Mouse (Mus musculus) lung, embryonic 14.5 days (tissue): ENCODE results near the gene Serhl. TPM values are rescaled to one million over a fixed set of nuclear protein-coding genes. Genes with fewer than 3 reads are reported as not detected.
"Not testable (repeated sequence)": the region's sequence is repeated elsewhere in the genome, so short reads cannot be mapped to it uniquely, and the experiment has no call there.

Experiments used
- ATAC-seq: fragments of 200-750 bp; cut with Nextera tagmentation; 2 replicates; pipeline ENCODE4 v1.8.0; 2017; ENCODE audit warnings: mild to moderate bottlenecking, moderate TSS enrichment, moderate library complexity; ENCODE audit not compliant: insufficient read depth
- DNase-seq: peaks from one replicate; pipeline ENCODE4 v3.0.0-alpha.2; 2015
- H3K27ac ChIP-seq: fragments of 300-500 bp; sonication (generic); 2 replicates; pipeline ENCODE4 v1.5.1; 2014; ENCODE audit warnings: low read depth, mild to moderate bottlenecking, moderate library complexity
- H3K27me3 ChIP-seq: fragments of 300-500 bp; sonication (generic); 2 replicates; pipeline ENCODE4 v1.6.1; 2014; ENCODE audit warnings: low read length, control low read depth; ENCODE audit not compliant: insufficient read depth
- H3K36me3 ChIP-seq: fragments of 300-500 bp; sonication (generic); 2 replicates; pipeline ENCODE4 v1.6.1; 2014; ENCODE audit warnings: control low read depth; ENCODE audit not compliant: insufficient read depth
- H3K4me1 ChIP-seq: fragments of 300-500 bp; sonication (generic); 2 replicates; pipeline ENCODE4 v1.6.1; 2014; ENCODE audit warnings: antibody characterized with exemption, control low read depth; ENCODE audit not compliant: insufficient read depth
- H3K4me2 ChIP-seq: fragments of 300-500 bp; sonication (generic); 2 replicates; pipeline ENCODE4 v1.6.1; 2014; ENCODE audit warnings: mild to moderate bottlenecking
- H3K4me3 ChIP-seq: fragments of 300-500 bp; sonication (generic); 2 replicates; pipeline ENCODE4 v1.5.1; 2014; ENCODE audit warnings: low read depth, low read length
- H3K9ac ChIP-seq: fragments of 300-500 bp; sonication (generic); 2 replicates; pipeline ENCODE4 v1.6.1; 2014
- H3K9me3 ChIP-seq: fragments of 300-500 bp; sonication (generic); 2 replicates; pipeline ENCODE4 v1.6.1; 2016; ENCODE audit warnings: low read depth, low read length, control low read depth
- CTCF ChIP-seq: IDR thresholded peaks from 2 replicates; pipeline ENCODE4 v1.5.1; 2016; ENCODE audit warnings: antibody characterized with exemption, low read depth
- WGBS: fragments of 180-500 bp; shearing (Covaris S2); extraction: QIAGEN DNeasy Blood & Tissue Kit; methylation state at CpG from one replicate; pipeline ENCODE4 v1.1.7; 2014; 5-methylcytosine and 5-hydroxymethylcytosine counted together
- polyA plus RNA-seq: library from polyadenylated mRNA; unstranded; fragments of >200 nt; fragmentation: Nextera tagmentation; extraction: Ambion mirVana; gene quantifications from 2 replicates; pipeline ENCODE4 v1.2.1, GENCODE M21; 2014

Gene Serhl
- polyA plus RNA-seq, 1 experiment from 2014 or later, result 68.1 TPM

DNA sequence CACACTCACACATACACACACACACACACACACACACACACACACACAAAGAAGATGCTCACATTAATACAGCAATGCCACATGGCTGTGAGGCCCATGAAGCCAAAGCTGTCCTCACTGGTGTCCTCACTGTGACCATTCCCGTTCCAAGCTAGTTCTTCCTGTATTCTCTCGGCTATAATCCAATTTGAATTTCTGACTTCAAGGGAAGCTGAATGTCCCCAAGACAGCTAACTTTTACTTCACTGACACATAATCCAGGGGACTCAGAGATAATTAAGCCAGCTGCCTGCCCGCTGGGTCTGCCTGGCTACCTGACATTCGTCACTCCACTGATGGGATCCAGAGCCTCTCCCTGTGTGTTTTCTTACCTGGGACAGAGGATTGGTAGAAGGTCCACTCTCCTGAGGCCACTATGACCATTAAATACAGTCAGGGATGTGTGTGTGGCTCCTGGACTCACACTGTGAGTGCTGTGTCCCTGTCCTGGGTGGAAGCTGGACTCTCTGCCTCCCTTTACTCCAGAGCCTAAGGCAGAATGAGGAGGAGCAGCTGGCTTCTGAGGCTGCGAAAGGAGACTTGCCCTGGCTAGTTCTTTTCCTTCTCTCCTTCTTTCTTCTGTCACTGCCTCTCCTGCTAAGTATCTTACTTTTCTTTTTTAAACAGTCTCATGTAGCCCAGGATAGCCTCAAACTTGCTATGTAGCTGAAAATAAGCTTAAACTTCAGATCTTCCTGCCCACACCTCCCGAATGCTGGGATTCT, 36.8 kb upstream of the Serhl start:
- H3K4me2 ChIP-seq, result no peak overlapping the region
- 63% methylated on average over 6 of the region's 6 CpGs for WGBS
- H3K27ac ChIP-seq, result no peak overlapping the region
- no peak overlapping the region for H3K9ac ChIP-seq
- ATAC-seq, result no peak
- H3K36me3 ChIP-seq, result no peaks in the 10 kb centered on the region
- no peak for DNase-seq
- no peaks in the 10 kb centered on the region for H3K9me3 ChIP-seq
- no peak for TF ChIP-seq CTCF
- H3K27me3 ChIP-seq, result no peaks in the 10 kb centered on the region
- no peak overlapping the region for H3K4me3 ChIP-seq
- H3K4me1 ChIP-seq, result no peaks in the 10 kb centered on the region

- Histone ChIP-seq H3K9ac (no peak overlapping the region), H3K36me3 (no peaks in the 10 kb centered on the region), H3K4me3 (no peak overlapping the region), H3K4me2 (no peak overlapping the region), H3K9me3 (no peaks in the 10 kb centered on the region), H3K27ac (no peak overlapping the region), H3K27me3 (no peaks in the 10 kb centered on the region), H3K4me1 (no peaks in the 10 kb centered on the region)
- no peak for ATAC-seq
- 28% methylated on average over 11 of the region's 11 CpGs for WGBS
- no peak for TF ChIP-seq CTCF
- peak; percentile 79 for DNase-seq
Observed at GRCm38 (mm10) chr15:83053261-83053660, 36.0 kb upstream of the Serhl start.

DNA sequence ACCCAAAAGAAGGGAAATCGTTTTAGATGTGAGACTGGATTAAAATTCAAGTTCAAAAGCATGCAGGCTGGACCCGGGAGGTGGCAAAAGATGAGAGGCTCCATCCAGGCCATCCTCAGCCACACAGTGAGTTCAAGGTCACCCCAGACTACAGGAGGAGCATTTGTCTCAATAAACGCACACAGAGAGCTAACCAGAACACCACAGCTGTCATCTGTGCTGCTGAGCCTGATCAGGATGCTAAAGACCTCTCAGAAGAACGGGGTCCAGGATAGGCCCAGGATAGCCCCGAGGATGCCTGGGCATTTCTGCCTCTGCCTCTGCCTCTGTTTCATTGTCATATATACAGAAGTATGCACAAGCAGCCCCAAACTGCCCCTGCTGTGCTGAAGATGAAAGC, 33.7 kb upstream of the Serhl start:
- no peaks in the 10 kb centered on the region for H3K4me1 ChIP-seq
- no peak overlapping the region for H3K4me2 ChIP-seq
- WGBS, result 42% methylated on average over 5 of the region's 5 CpGs

DNA sequence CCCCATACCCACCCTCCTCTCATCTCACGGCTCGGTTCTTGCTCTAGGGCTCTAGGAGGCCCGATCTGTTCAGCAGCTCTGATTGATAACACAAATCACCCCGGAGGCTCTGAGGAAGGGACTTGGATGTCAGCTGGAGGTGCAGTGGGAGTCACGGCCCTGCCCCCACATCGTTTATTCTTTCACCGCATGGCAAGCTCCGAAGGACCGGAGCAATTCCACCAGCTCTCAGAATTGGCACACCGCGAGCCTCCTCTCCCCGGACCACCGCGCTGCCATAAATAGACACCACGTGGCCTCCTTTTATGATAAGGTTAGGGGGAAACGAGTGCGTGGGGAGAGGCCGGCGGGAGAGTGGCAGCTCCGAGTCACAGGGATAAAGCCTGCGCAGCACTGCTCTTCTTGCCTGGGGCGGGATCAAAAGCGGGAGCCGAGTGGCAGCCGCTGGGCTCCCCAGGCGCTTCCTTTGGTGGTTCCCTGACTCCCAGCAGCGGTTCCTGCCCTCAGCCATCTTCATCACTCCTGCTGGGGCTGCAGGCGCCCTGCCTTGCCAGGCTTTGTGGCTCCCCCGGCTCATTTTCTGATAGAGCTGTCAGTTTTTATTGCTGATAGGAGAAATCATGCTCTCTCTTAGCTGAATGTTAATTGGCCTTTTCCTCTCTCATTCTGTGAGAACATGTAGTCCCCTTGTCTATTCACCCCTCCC, 32.8 kb upstream of the Serhl start:
- peak overlapping the region; percentile 31 for H3K4me3 ChIP-seq
- no peaks in the 10 kb centered on the region for H3K36me3 ChIP-seq
- peak overlapping the region; percentile 49 for H3K9ac ChIP-seq
- no peaks in the 10 kb centered on the region for H3K9me3 ChIP-seq
- 1% methylated on average over 29 of the region's 29 CpGs for WGBS
- DNase-seq (peak; percentile 54), ATAC-seq (peak; percentile 52; the same call in 1 of the 2 replicates)
- no peak for TF ChIP-seq CTCF
- H3K4me2 ChIP-seq, result peak overlapping the region; percentile 78
- H3K27ac ChIP-seq, result no peak overlapping the region
- no peaks in the 10 kb centered on the region for H3K27me3 ChIP-seq
- H3K4me1 ChIP-seq, result no peaks in the 10 kb centered on the region

More for the DNA sequence above, 33.7 kb upstream of the Serhl start:
- H3K36me3 ChIP-seq, result no peaks in the 10 kb centered on the region
- no peak overlapping the region for H3K9ac ChIP-seq
- no peak for DNase-seq
- no peak for TF ChIP-seq CTCF
- H3K9me3 ChIP-seq, result no peaks in the 10 kb centered on the region
- H3K4me3 ChIP-seq, result no peak overlapping the region
- H3K27ac ChIP-seq, result no peak overlapping the region
- no peak for ATAC-seq
- H3K27me3 ChIP-seq, result no peaks in the 10 kb centered on the region

DNA sequence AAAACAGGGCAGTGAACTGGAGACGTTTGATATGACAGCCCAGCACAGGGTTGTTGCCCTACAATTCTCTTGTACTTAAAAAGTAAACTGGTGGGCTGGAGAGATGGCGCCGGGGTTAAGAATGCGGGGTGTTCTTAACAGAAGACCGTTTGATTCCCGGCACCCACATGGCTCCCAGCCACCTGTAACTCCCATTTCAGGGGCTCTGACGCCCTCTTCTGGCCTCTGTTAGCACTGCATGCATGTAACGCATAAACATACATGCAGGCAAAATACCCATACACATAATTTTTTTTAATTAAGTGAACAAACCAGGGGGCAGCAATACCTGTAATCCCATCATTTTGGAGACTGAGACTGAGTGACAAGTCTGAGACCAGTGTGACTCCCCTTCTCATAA, 31.8 kb upstream of the Serhl start:
- Histone ChIP-seq H3K4me3 (no peak overlapping the region), H3K27ac (no peak overlapping the region), H3K9me3 (no peaks in the 10 kb centered on the region), H3K9ac (no peak overlapping the region), H3K27me3 (no peaks in the 10 kb centered on the region), H3K4me2 (no peak overlapping the region), H3K4me1 (no peaks in the 10 kb centered on the region), H3K36me3 (no peaks in the 10 kb centered on the region)
- no peak for ATAC-seq
- no peak for DNase-seq
- 73% methylated on average over 8 of the region's 8 CpGs for WGBS
- peak; percentile 38 for TF ChIP-seq CTCF

DNA sequence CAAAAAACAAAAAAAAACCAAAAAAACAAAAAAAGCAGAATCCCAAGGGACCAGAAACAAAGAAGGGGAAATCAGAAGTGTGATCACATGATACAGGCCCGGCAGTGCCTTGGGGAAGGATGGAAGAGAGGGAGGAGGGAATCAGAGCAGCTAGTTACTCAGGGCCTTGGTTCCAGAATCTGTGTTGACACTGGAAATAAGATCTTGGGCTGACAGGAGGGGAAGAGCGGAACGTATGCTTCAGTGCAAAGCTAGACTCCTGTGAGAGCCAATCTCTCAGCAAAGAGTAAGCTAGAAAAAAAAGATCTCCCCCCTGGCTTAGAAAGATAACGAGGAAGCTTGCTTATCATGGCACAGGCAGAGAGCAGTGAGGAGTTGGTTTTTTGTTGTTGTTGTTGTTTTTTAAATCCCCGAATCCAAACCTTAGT, 30.1 kb upstream of the Serhl start:
- H3K4me3 ChIP-seq, result no peak overlapping the region
- WGBS, result 40% methylated on average over 5 of the region's 5 CpGs
- TF ChIP-seq CTCF, result no peak
- H3K36me3 ChIP-seq, result no peaks in the 10 kb centered on the region
- H3K9ac ChIP-seq, result no peak overlapping the region
- no peaks in the 10 kb centered on the region for H3K27me3 ChIP-seq
- H3K27ac ChIP-seq, result no peak overlapping the region
- ATAC-seq (no peak), DNase-seq (no peak)
- H3K4me2 ChIP-seq, result no peak overlapping the region
- no peaks in the 10 kb centered on the region for H3K9me3 ChIP-seq
- no peaks in the 10 kb centered on the region for H3K4me1 ChIP-seq

DNA sequence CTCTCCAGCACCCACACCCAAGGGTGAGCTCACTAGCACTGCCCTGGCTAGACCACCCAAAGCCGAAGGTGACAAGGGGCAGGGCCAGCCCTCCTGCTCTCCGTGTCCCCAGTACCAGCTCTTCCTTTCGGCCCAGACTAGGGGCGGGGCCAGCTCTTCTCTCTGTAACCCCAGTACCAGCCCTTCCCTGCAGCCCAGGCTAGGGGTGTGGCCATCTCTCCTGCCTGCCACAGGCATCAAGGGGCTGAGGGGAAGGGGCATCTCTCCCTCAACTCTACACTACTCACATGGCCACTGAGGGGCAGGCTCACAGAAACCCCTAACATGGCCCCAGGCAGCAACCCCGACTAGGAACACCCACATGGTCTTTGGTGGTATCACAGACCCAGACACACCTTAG, 27.6 kb upstream of the Serhl start:
- H3K4me3 ChIP-seq, result no peak overlapping the region
- peak; percentile 50 for ATAC-seq

GRCm38 (mm10) chr15:83062582-83062981, 26.7 kb upstream of the Serhl start:
- not testable (repeated sequence) for H3K36me3 ChIP-seq, H3K4me2 ChIP-seq, H3K27ac ChIP-seq, DNase-seq, H3K4me1 ChIP-seq, H3K9ac ChIP-seq, H3K4me3 ChIP-seq, H3K9me3 ChIP-seq, ATAC-seq, H3K27me3 ChIP-seq
- 79% methylated on average over 2 of the region's 2 CpGs for WGBS

More for the DNA sequence above, 27.6 kb upstream of the Serhl start:
- Histone ChIP-seq H3K27me3 (no peaks in the 10 kb centered on the region), H3K9ac (no peak overlapping the region), H3K4me1 (no peaks in the 10 kb centered on the region), H3K4me2 (no peak overlapping the region), H3K36me3 (no peaks in the 10 kb centered on the region), H3K9me3 (no peaks in the 10 kb centered on the region), H3K27ac (no peak overlapping the region)
- DNase-seq, result no peak
- WGBS, result 16% methylated on average over 5 of the region's 5 CpGs
- no peak for TF ChIP-seq CTCF
